Mouse (Mus musculus): ENCODE data around the gene Cdh13.

- no peak for TF ChIP-seq CTCF (IDR thresholded peaks at IDR 0.05; ENCODE audit: extremely low read depth, insufficient read depth, low read length)
- no peak for TF ChIP-seq POLR2A (IDR thresholded peaks at IDR 0.05; ENCODE audit: extremely low read depth, insufficient read depth, low read length)
Measured at GRCm38 (mm10) chr8:118628702-118629101, 345.2 kb downstream of the Cdh13 start.

Measured in cortical plate, adult 2 months (tissue).